Mouse (Mus musculus) kidney, postnatal 10 days (tissue): Measurements from ENCODE around the gene Olfr828.

Source experiments
- DNase-seq: peaks from one replicate; pipeline ENCODE4 v3.0.0; 2021; ENCODE audit warnings: mixed read lengths

Olfr828 gene

DNA sequence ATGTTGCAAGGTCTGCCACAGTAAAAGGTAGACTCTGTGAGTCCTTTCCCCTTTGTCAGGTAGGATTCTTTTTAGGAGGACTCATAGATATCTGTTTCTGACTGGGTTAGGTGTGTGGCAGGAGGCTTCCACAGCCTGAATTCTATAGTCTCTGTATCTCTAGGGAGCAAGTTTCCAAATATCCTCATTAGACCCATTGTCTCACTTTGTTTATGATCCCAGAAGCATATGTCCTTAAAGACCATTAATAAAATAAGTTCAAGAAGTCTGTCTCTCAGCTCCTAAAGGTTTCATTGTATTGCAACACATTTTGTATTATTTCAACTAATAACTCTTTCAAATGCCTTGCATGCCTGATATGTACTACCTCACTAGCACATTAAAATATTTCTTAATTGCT, at the start of gene Olfr828:
Gene Olfr828 (minus strand): TSS at position 101 of the 400 bp plus-strand sequence.
- DNase-seq = no peak

- no peak for DNase-seq
Measured at GRCm38 (mm10) chr9:18854633-18855032, 35.3 kb upstream of the Olfr828 start, which contains the start of gene Olfr829. Gene Olfr829, plus strand, starts transcription at chr9:18854933.

GRCm38 (mm10) chr9:18785316-18785715, 34.0 kb downstream of the Olfr828 start:
- no peak for DNase-seq

DNA sequence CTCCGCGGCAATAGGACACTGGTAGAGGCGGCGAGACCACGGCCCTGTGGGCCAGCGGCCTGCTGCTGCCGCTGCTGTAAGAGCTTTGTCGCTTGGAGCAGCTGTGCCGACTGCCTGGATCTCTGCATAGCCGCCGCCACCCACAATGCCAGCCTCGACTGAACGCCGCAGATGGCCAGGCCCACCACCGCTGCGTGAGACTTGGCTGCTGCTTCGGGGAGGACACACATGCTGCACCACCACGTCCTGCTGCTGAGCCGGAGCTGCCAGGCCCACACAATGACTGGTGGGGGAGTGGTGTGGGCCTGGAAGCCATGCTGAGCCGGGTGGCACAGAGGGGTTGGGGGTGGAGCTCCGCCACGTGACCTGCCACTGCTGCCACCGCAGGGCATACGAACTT, 39.9 kb downstream of the Olfr828 start:
- peak; percentile 4 for DNase-seq

- no peak for DNase-seq
Measured at GRCm38 (mm10) chr9:18778981-18779380, 40.3 kb downstream of the Olfr828 start.
